Mouse (Mus musculus) brown adipose tissue, adult 24 weeks (tissue): ENCODE results near the gene Eif4a3. TPM values are rescaled to one million over a fixed set of nuclear protein-coding genes. Genes with fewer than 3 reads are reported as not detected.
A peak's percentile ranks its signal among the peaks of the same experiment; 100 is the strongest.
"Not testable (repeated sequence)": the region's sequence is repeated elsewhere in the genome, so short reads cannot be mapped to it uniquely, and the experiment has no call there.

ENCODE experiments used
- H3K27ac ChIP-seq: fragments of 200-500 bp; replicated peaks from 2 replicates; pipeline ENCODE4 v1.5.1; 2012; ENCODE audit warnings: low read depth, mild to moderate bottlenecking, low read length
- H3K4me1 ChIP-seq: fragments of 200-500 bp; 2 replicates; pipeline ENCODE4 v1.6.1; 2012; ENCODE audit warnings: low read length, mixed read lengths; ENCODE audit not compliant: control insufficient read depth, insufficient read depth, insufficient read length
- H3K4me3 ChIP-seq: fragments of 200-500 bp; 2 replicates; pipeline ENCODE4 v1.5.1; 2012; ENCODE audit warnings: low read depth, mild to moderate bottlenecking, low read length, moderate library complexity; ENCODE audit not compliant: insufficient read depth
- polyA plus RNA-seq: library from polyadenylated mRNA; stranded (reverse); fragments of >200 nt; gene quantifications from 2 replicates; pipeline ENCODE4 v1.2.4, GENCODE M21; 2012; ENCODE audit not compliant: missing spikeins, insufficient read depth, insufficient read length

The Eif4a3 gene
- polyA plus RNA-seq, 1 experiment: 76.2 TPM

GRCm38 (mm10) chr11:119268557-119269195, 31.2 kb downstream of the Eif4a3 start:
- H3K4me3 ChIP-seq: peak overlapping the region; percentile 78
- 0 out of 2 replicates have a peak overlapping the region, but pooled peaks have one; percentile 15 for H3K27ac ChIP-seq

GRCm38 (mm10) chr11:119267768-119268556, 31.9 kb downstream of the Eif4a3 start, which contains the start of gene Gaa:
TSS of gene Gaa (plus strand) at chr11:119267887.
- Histone ChIP-seq H3K27ac (peak within 1 kb of the TSS; percentile 72), H3K4me1 (no peaks in the 10 kb centered on the region; the same call in 1 of the 2 replicates)

More at GRCm38 (mm10) chr11:119268557-119269195, 31.2 kb downstream of the Eif4a3 start:
- H3K4me1 ChIP-seq: no peaks in the 10 kb centered on the region; the same call in 1 of the 2 replicates

GRCm38 (mm10) chr11:119267241-119267674, 32.6 kb downstream of the Eif4a3 start:
- Histone ChIP-seq H3K4me3 (no peak overlapping the region), H3K27ac (no peak overlapping the region), H3K4me1 (no peaks in the 10 kb centered on the region; the same call in 1 of the 2 replicates)

More at GRCm38 (mm10) chr11:119267768-119268556, 31.9 kb downstream of the Eif4a3 start, which contains the start of gene Gaa:
- H3K4me3 ChIP-seq: peak within 1 kb of the TSS; percentile 78

GRCm38 (mm10) chr11:119265811-119266210, 34.1 kb downstream of the Eif4a3 start:
- Histone ChIP-seq H3K4me1 (no peaks in the 10 kb centered on the region; the same call in 1 of the 2 replicates), H3K4me3 (no peak overlapping the region), H3K27ac (no peak overlapping the region)

DNA sequence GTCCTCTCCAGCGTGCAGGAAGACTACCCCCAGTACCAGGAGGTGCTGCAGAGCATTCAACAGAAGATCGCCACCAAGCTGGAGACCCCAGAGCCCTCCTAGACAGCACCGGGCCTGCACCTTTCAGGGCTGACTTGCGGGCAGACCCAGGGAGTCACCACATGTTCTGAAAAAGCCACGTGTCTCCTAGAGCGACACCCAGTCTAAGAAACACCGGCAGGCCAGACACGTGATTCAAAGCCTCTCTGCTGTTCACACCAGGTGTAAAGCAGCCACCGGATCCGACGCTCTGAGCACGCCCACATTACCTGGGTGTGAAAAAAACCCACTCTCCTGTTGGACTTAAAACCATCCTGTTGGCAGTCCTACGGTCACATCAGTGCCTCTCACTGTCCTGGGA, 35.5 kb downstream of the Eif4a3 start:
- H3K4me3 ChIP-seq: no peak overlapping the region
- H3K27ac ChIP-seq: no peak overlapping the region
- H3K4me1 ChIP-seq: no peaks in the 10 kb centered on the region; the same call in 1 of the 2 replicates

DNA sequence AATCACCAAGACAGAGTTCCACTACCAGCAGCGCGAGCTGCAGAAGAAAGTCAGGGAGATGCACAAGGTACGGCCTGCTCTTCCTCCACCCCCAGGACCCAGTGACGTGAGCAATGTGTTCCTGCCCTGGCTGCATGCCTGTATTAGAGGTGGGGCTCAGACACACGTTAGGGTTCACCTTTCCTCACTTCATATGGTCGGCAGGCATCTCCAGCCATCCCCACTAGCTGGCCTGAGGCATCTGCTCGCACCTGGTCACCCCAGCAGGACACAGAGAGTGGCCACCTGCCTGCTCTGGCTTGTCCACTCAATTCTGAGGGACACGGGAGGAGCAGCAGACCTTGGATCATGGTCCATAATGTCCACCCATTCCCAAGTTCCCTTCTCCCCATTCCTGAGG, 39.9 kb downstream of the Eif4a3 start:
- Histone ChIP-seq H3K27ac (no peak overlapping the region), H3K4me1 (no peaks in the 10 kb centered on the region), H3K4me3 (no peak overlapping the region)

DNA sequence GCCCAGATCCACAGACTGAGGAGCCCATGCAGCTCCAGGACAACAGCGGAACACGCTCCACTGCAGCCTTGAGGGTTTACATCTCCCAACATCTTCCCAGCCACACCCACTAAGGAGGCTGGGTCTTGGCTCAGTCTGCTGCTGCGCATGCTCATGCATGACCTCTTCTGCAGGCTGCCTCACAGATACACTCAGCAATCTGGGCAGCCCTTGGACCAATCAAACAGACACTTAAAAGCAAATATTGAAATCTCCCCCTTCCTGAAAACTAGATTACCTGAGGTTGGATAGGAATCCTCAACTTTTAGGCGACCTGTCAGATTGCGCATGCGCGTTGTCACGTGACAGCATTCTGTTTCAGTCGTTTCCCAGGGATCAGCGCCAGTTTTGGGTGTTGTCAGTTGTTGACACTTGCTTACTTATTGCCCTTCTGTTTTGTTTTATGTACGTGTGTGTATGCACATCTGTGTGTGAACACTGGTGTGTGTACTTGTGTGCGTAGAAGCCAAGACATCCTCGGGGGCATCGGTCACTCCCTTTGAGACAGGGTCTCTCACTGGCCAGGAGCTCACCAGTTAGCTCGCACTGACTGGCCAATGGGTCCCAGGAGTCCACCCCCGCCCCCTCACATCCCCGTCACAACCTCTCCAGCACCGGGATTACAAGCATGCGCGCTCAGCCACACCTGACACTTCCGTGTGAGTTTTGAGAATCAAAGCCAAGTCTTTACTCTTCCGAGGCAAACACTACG, 41.1 kb downstream of the Eif4a3 start:
- Histone ChIP-seq H3K27ac (peak overlapping the region; percentile 68), H3K4me1 (no peaks in the 10 kb centered on the region), H3K4me3 (peak overlapping the region; percentile 56)

DNA sequence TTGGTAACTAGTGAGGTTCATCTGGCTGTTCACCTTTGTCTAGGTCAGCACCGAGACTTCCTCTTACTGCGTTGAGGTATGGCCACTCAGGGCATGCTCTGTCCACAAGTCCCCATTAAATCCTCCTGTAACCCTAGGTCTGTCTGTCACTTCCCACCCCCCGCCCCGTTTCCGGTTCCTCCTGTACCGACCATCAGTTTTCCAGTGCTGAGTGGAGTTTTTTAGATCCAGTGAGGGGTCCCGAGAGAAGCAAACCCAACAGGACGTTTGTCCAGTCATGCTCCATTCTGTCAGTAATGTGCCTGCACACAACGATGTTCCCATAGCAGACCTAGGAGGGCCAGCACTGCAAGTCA, 41.7 kb downstream of the Eif4a3 start:
- H3K27ac ChIP-seq: no peak overlapping the region
- H3K4me1 ChIP-seq: no peaks in the 10 kb centered on the region

GRCm38 (mm10) chr11:119256557-119256956, 43.3 kb downstream of the Eif4a3 start:
- H3K4me3 ChIP-seq: not testable (repeated sequence)

More for the DNA sequence above, 41.7 kb downstream of the Eif4a3 start:
- no peak overlapping the region for H3K4me3 ChIP-seq

DNA sequence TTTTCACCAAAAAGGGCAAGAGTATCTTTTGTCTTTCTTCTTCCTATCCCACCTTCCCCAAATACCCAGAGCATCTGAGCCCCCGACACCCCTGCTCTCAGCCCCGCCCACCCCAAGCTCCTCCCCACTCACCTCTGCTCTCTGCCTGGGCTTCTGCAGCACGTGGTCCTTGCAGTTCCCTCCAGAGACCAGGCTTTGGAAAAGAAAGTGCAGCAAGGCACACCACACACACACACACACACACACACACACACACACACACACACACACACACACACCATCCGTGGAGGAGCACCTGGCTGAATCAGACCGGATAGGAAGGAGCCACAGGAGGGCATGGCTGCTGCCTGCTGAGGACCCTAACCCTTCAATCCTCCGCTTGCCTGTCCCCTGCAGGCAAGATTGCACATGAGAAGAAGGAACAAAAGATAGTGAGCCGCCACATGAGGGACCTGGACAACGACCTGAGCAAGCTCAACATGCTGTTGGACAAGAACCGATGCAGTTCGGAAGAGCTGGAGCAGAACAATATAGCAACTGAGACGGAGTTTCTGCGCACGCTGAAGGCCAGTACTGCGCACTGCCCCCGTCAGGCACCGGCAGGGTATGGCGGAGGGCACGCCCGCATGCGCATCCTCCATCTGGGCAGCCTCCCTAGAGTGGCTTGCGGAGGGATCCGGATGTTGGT, 46.9 kb downstream of the Eif4a3 start:
- Histone ChIP-seq H3K4me1 (no peaks in the 10 kb centered on the region), H3K27ac (no peak overlapping the region), H3K4me3 (no peak overlapping the region)

More at GRCm38 (mm10) chr11:119256557-119256956, 43.3 kb downstream of the Eif4a3 start:
- H3K4me1 ChIP-seq, H3K27ac ChIP-seq: not testable (repeated sequence)

GRCm38 (mm10) chr11:119250998-119251397, 48.9 kb downstream of the Eif4a3 start:
- no peak overlapping the region for H3K27ac ChIP-seq
- H3K4me1 ChIP-seq: no peaks in the 10 kb centered on the region

GRCm38 (mm10) chr11:119249011-119249410, 50.9 kb downstream of the Eif4a3 start:
- Histone ChIP-seq H3K4me1 (no peaks in the 10 kb centered on the region), H3K4me3 (no peak overlapping the region), H3K27ac (no peak overlapping the region)

More at GRCm38 (mm10) chr11:119250998-119251397, 48.9 kb downstream of the Eif4a3 start:
- H3K4me3 ChIP-seq: no peak overlapping the region

DNA sequence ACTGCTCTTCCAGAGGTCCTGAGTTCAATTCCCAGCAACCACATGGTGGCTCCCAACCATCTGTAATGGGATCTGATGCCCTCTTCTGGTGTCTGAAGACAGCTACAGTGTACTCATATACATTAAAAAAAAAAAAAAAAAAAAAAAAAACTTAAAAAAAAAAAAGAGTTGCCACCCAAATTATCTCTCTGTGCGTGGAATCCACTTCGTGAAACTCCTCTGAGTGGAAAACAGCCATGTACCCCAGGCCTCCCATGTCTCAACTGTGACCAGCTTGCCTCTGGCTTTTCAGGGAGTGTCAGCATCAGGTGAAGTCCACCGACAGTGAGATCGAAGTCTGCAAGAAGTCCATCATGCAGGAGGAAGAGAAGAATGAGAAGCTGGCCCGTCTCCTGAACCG, 54.3 kb downstream of the Eif4a3 start:
- not testable (repeated sequence) for H3K4me3 ChIP-seq, H3K4me1 ChIP-seq, H3K27ac ChIP-seq

DNA sequence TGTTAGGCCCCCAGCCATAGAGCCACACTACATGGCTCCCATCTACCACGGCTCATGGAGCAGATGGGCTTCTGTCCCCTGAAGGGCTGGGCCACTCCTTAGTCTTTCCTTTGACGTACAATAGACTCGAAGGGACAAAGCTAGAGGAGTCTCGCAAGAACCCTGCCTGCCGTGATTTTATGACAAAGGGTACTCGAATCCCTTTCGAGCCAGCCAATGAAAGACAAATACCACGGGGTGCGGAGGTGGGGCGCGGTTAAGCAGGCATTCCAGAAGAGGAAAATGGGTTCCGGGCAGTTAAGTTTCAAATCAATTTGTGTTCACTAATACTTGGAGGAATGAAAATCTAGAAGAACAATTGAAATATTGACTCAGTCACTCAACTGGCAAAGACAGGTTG, 60.4 kb downstream of the Eif4a3 start:
- H3K4me1 ChIP-seq: no peaks in the 10 kb centered on the region
- H3K27ac ChIP-seq: no peak overlapping the region

More for the DNA sequence above, 60.4 kb downstream of the Eif4a3 start:
- no peak overlapping the region for H3K4me3 ChIP-seq
